Mouse (Mus musculus) gastrocnemius, postnatal 25 days (tissue): ENCODE data around the gene Brd4. TPM values are rescaled to one million over a fixed set of nuclear protein-coding genes. Genes with fewer than 3 reads are reported as not detected.

Experiments used
- DNase-seq: peaks from one replicate; pipeline ENCODE4 v3.0.0; 2022
- total RNA-seq, 2 experiments: library from RNA; stranded (reverse); gene quantifications; 1 replicate in 1 of 2; 2 replicates in 1 of 2; pipeline ENCODE4 v1.2.3; 2021

Brd4 gene
- total RNA-seq, 2 experiments from 2014 or later: 36.6 to 37.5 TPM

- DNase-seq: no peak
These were observed 3.4 kb downstream of the Brd4 start for GRCm38 (mm10) chr17:32281126-32281525.

- DNase-seq: no peak
These were observed 3.9 kb downstream of the Brd4 start for GRCm38 (mm10) chr17:32280575-32280974.

- no peak for DNase-seq
These were observed 7.3 kb downstream of the Brd4 start for GRCm38 (mm10) chr17:32277201-32277600.

- DNase-seq: no peak
These were observed 9.0 kb downstream of the Brd4 start for GRCm38 (mm10) chr17:32275568-32275967.

DNA sequence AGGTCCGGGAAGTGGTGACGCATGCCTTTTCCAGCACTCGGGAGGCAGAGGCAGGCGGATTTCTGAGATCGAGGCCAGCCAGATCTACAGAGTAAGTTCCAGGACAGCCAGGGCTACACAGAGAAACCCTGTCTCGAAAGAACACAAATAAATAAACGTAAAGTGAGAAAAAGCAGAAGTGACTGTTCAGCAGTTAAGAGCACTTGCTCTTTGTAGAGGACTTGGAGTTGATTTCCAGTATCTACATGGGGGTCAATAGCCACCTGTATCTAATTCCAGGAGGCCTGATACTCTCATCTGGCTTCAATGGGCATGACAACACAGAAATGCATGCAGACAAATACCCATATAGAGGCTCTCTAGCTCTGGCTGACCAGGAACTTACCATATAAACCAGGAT, 15.4 kb downstream of the Brd4 start:
- DNase-seq: no peak

DNA sequence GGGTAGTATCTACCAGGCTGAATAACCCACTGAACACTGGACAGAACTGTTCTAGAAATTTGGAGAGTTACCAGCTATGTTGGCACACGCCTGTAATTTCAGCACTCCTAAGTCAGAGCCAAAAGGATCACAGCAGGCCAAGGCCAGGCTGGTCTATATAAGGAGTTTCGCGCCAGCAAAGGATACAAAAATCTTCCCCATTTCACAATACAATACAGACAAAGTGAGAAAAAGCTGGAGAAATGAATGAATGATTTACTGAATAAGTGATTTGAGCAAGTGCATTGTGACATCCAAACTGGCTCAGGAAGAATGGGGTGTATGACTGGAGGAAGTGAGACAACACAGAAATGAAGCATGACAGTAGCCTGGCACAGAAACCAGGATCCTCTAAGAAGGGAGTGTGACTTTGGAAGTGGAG, 16.0 kb downstream of the Brd4 start:
- no peak for DNase-seq

- no peak for DNase-seq
These were observed 16.4 kb downstream of the Brd4 start for GRCm38 (mm10) chr17:32268096-32268495.

DNA sequence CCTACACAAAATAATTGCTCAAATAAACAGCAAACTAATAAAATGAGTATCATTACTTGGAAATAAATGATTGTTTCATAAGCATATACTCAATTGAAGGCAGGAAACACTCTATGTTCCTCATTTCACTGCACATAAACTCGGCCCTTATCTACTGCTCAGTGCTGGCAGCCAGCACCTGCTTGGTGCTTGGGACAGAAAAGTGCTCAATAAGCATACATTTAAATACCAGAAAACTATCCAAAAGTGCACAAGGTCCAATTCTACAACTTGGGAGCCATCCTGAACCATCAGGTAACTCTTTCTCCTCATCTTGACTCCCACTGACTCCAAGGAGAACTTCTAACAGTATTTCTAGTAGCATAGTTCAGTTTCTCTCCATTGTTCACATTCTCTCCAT, 16.9 kb downstream of the Brd4 start:
- no peak for DNase-seq

DNA sequence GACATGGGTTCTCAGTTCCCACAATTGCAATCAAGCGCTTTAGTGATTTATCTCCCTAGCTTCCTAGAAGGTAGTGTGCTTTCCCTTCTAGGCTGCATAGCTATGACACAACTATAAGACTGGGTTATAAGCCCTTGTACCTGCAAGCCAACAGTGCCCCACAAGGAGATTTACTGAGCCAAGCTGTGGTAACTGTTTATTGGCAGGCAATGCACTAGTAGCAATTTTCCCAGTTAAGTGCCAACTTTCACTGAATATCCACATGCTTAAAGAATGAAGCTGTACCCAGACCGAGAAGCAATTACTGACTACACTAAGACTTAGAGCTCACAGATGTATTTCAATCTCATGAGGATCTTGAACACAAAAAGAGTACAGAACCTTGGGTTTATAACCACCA, 20.9 kb downstream of the Brd4 start:
- DNase-seq: no peak

GRCm38 (mm10) chr17:32262831-32263559, 21.5 kb downstream of the Brd4 start:
- DNase-seq: no peak

DNA sequence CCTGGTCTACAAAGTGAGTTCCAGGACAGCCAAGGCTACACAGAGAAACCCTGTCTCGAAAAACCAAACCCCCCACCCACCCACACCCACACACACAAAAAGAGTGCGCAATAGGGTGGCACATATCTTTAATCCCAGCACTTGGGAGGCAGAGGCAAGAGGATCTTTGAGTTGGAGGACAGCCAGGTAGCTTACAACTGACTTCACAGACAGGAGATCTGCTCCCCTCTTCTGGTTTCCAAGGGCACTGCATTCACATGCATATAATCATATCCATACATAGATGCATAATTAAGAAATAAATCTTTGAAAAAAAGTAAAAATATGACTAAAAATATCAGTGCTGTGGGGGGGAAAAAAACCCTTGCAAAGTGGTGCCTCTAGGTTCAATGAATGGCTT, 25.7 kb downstream of the Brd4 start:
- no peak for DNase-seq

DNA sequence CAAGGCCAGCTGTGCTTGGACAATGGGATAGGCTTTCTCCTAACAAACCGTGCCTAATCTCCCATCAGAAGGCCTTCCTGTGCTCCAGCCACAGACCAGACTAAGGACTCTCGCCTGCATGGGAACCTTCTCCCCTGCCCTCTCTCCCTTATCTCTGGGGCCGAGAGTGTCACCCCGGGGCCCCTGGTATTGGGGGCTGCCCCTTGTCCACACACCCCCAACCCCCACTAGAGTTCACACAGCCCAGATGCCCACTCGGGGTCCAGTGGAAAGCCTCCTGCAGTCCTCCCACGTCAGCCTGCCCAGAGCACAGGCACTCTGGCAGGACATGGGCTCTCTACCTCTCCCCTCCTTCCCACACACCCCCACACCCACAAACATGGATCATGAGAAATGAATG, 26.6 kb downstream of the Brd4 start:
- DNase-seq: no peak

- DNase-seq: no peak
These were observed 27.1 kb downstream of the Brd4 start for GRCm38 (mm10) chr17:32257452-32257851.

- DNase-seq: no peak
These were observed 27.6 kb downstream of the Brd4 start for GRCm38 (mm10) chr17:32256896-32257295.

DNA sequence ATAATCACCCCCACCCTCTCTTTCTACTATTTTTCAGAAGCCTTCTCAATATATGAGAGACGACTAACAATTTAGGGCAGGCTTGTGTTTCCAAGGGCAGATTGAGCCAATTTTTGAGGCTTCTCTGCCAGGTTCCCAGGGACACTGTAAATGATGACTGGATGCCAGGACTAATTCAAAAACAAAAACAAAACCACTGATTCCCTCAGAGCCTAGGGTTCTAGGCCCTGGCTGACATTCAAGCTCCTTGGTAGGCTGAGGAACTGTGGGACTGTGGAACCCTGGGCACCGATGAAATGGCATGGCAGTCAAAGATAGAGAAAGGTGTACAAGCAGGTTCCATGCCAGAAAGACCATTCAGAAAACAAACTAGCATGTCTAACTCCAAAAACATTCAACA, 31.3 kb downstream of the Brd4 start:
- no peak for DNase-seq

DNA sequence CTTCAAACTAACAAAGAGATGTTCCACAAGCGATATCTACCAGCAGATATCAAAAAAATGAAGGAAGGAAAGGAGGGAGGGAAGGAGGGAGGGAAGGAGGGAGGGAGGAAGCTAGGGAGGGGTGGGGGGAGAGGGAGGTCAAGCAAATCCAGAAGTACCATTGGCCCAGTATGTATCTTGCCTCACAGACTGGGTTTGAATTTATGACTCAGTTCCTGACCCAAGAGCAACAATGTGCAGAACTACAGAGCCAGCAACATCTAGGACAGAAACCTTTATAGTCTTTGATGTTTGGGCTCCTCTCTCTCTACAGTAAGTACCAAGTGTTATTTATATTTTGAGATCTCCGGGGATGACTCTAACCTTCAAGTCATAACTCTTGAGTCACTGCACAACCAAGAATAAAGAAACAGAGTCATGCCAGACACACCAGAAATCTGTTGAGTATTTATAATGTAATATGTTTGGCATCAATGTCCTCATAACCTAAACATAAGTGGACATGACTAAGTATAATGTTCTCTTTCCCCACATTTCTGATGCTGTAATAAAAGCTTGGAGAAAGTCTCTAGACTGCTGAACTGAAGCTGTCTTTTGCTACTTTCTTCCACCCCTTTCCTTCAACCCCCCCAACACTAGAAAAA, 32.6 kb downstream of the Brd4 start:
- no peak for DNase-seq

- peak; percentile 19 for DNase-seq
These were observed 34.5 kb downstream of the Brd4 start for GRCm38 (mm10) chr17:32250066-32250465.

DNA sequence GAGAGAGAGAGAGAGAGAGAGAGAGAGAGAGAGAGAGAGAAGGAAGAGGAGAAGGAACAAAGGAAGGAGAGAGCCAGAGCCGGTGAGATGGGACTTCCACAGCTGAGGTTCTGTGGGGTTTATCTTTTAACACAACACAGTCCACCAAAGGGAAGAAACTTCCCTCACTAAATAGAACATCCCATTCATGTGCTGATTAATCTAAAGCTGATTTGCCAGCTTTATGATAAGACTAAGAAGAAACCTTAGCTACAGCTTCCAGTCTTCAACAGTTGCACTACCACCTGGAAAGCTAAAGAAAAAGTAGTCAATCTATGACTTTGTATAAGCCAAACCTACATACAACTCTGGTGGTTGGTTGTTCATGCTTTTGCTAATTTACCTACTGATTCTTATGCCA, 36.3 kb downstream of the Brd4 start:
- DNase-seq: no peak

- no peak for DNase-seq
These were observed 36.9 kb downstream of the Brd4 start for GRCm38 (mm10) chr17:32247616-32248015.

DNA sequence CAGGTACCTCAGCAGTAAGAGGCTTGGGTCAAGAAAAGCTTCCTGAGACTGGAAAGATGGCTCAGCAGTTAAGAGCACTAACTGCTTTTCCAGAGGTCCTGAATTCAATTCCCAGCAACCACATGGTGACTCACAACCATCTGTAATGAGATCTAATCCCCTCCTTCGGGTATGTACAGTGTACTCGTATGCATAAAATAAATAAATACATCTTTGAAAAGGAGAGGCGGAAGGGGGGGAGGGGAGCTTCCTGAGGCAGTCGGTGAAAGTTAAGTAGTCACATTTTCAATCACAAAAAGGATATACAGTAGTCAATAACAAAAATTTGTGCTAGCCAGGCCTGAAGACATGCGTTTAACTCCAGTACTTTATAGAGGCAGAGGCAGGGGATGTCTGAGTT, 38.4 kb downstream of the Brd4 start:
- DNase-seq: no peak

DNA sequence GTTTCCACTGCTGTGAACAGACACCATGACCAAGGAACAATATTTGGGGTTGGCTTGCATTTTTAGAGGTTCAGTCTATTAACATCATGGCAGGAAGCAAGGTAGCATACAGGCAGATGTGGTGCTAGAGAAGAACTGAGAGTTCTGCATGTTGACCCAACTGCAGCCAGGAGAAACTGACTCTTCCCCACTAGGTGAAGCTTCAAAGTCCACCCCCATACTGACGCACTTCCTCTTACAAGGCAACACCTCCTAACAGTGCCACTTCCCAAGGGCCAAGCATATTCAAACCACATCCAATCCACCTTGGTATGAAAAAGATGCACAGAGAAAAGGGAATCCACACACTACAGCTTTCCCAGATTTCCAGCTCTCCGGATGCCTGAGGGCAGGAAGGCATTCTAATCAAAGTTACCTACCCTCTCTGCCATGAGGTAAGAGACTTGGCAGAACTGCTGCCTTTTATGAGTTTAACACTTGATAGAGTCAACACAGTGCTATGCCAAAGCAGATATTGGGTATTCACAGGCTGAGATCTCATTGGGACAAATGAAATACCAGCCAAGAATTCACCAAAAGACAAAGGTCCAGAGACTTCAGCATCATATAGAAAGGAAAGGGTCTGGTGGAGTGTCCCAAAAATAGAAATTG, 43.5 kb downstream of the Brd4 start:
- no peak for DNase-seq

DNA sequence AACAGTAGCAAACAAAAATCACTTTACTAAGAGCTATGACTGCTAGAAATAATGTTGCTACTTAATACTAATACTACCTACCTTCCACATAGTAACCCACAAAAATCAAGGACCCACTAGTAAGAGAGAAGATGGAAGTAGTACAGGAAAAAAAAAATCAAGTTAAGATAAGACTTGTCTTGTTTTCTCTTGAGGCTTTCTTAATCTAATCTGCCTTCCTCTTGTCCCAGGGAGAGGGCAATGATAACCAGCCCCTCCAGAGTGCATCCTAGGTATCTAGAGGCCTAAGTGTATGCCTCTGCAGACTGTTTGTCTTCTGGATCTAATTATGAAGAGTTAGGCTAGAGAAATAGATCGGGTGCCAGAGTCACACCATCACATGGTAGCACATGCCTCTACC, 45.9 kb downstream of the Brd4 start:
- DNase-seq: no peak

- peak; percentile 77 for DNase-seq
These were observed 48.9 kb downstream of the Brd4 start for GRCm38 (mm10) chr17:32235534-32236191.
